ENCODE assay signal across 9 mouse cellular contexts in genomic region chr9:62541182-62541581, GRCm38 (mm10). TPM values are rescaled to one million over a fixed set of nuclear protein-coding genes. Genes with fewer than 3 reads are reported as not detected.
DNase-seq lines count a peak whose midpoint lies in the region; ATAC-seq and TF ChIP-seq lines count a peak whose summit lies in the region.
"Had no signal": no experiment of that assay in that cellular context is flagged by ENCODE, and none has a peak within 500 bp of the region (broad histone marks: within the 10 kb centered on the region; RNA-seq: fewer than 3 reads in every experiment).

No protein-coding gene starts in this region.

- H3K36me3 ChIP-seq in lung, embryonic 16.5 days (ENCODE audit: control insufficient read depth, insufficient read depth, low read length) = no peaks in the 10 kb centered on the region
- H3K36me3 ChIP-seq in hindbrain, embryonic 15.5 days = no peaks in the 10 kb centered on the region
- no peaks in the 10 kb centered on the region for H3K36me3 ChIP-seq in stomach, embryonic 16.5 days (ENCODE audit: control insufficient read depth, insufficient read depth, low read length)
- H3K36me3 ChIP-seq in kidney, adult 2 months (ENCODE audit: control insufficient read depth, insufficient read depth, low read length) = no peaks in the 10 kb centered on the region
- no peaks in the 10 kb centered on the region for H3K36me3 ChIP-seq in heart, embryonic 10.5 days
- H3K36me3 ChIP-seq: heart, embryonic 15.5 days had no signal

- no peak overlapping the region for H3K4me2 ChIP-seq in lung, embryonic 16.5 days (ENCODE audit: low read depth, low read length)
- H3K4me2 ChIP-seq in hindbrain, embryonic 15.5 days = peak overlapping the region; percentile 18; the same call in 1 of the 2 replicates
- H3K4me2 ChIP-seq in stomach, embryonic 16.5 days (ENCODE audit: low read depth, low read length) = no peak overlapping the region
- H3K4me2 ChIP-seq: heart, embryonic 15.5 days had no signal

- H3K4me3 ChIP-seq in lung, embryonic 16.5 days (ENCODE audit: low read length) = no peak overlapping the region
- no peak overlapping the region for H3K4me3 ChIP-seq in cortical plate, adult 2 months (ENCODE audit: insufficient read depth, low read length)
- H3K4me3 ChIP-seq in hindbrain, embryonic 15.5 days = no peak overlapping the region
- no peak overlapping the region for H3K4me3 ChIP-seq in stomach, embryonic 16.5 days (replicated peaks; ENCODE audit: low read length)
- H3K4me3 ChIP-seq in kidney, adult 2 months (ENCODE audit: insufficient read depth, low read depth, low read length) = no peak overlapping the region
- no peak overlapping the region for H3K4me3 ChIP-seq in heart, embryonic 10.5 days
- H3K4me3 ChIP-seq: heart, embryonic 15.5 days had no signal

- TF ChIP-seq CTCF in cortical plate, adult 2 months (IDR thresholded peaks at IDR 0.05; ENCODE audit: extremely low read depth, insufficient read depth, low read length) = no peak
- no peak for TF ChIP-seq CTCF in kidney, adult 2 months (conservative IDR thresholded peaks at IDR 0.05; ENCODE audit: insufficient read depth, insufficient read length, low read depth, low read length)

- H3K4me1 ChIP-seq in lung, embryonic 16.5 days (replicated peaks; ENCODE audit: control insufficient read depth, insufficient read depth, low read length) = peaks cover 17% of the 10 kb centered on the region
- peaks cover 12% of the 10 kb centered on the region for H3K4me1 ChIP-seq in cortical plate, adult 2 months (ENCODE audit: control insufficient read depth, insufficient read depth, low read length)
- peaks cover 59% of the 10 kb centered on the region for H3K4me1 ChIP-seq in hindbrain, embryonic 15.5 days (replicated peaks)
- H3K4me1 ChIP-seq in stomach, embryonic 16.5 days (ENCODE audit: control insufficient read depth, insufficient read depth, low read length) = peaks cover 5% of the 10 kb centered on the region; the same call in 1 of the 2 replicates
- H3K4me1 ChIP-seq in kidney, adult 2 months (ENCODE audit: control insufficient read depth, insufficient read depth, low read length) = no peaks in the 10 kb centered on the region
- H3K4me1 ChIP-seq in heart, embryonic 10.5 days = peaks cover 14% of the 10 kb centered on the region

- no peak for ATAC-seq in lung, embryonic 16.5 days (ENCODE audit: low read depth)
- 0 out of 2 replicates have a peak, but pooled peaks have one; percentile 5 for ATAC-seq in hindbrain, embryonic 15.5 days (ENCODE audit: low FRiP score, low read depth)
- ATAC-seq in stomach, embryonic 16.5 days (ENCODE audit: insufficient read depth, low FRiP score) = no peak
- no peak for ATAC-seq in monocyte, adult 5-6 weeks (replicated peaks; ENCODE audit: insufficient number of reproducible peaks, low FRiP score, low TSS enrichment, poor library complexity, severe bottlenecking)

- no peak for TF ChIP-seq POLR2A in cortical plate, adult 2 months (IDR thresholded peaks at IDR 0.05; ENCODE audit: extremely low read depth, insufficient read depth, low read length)
- TF ChIP-seq POLR2A in kidney, adult 2 months (IDR thresholded peaks at IDR 0.05; ENCODE audit: low read depth, low read length) = no peak

- H3K27ac ChIP-seq in lung, embryonic 16.5 days (ENCODE audit: low read length) = 0 out of 2 replicates have a peak overlapping the region, but pooled peaks have one; percentile 24
- H3K27ac ChIP-seq in cortical plate, adult 2 months (ENCODE audit: insufficient read depth, low read length) = peak overlapping the region; percentile 60
- H3K27ac ChIP-seq in hindbrain, embryonic 15.5 days (replicated peaks) = peak overlapping the region; percentile 86
- peak overlapping the region; percentile 57 for H3K27ac ChIP-seq in stomach, embryonic 16.5 days (ENCODE audit: low read length)
- no peak overlapping the region for H3K27ac ChIP-seq in kidney, adult 2 months (ENCODE audit: insufficient read depth, low read depth, low read length)
- no peak overlapping the region for H3K27ac ChIP-seq in heart, embryonic 10.5 days
- H3K27ac ChIP-seq: heart, embryonic 15.5 days had no signal

- H3K9me3 ChIP-seq in lung, embryonic 16.5 days (ENCODE audit: control insufficient read depth, low read length) = no peaks in the 10 kb centered on the region
- H3K9me3 ChIP-seq in hindbrain, embryonic 15.5 days = no peaks in the 10 kb centered on the region
- no peaks in the 10 kb centered on the region for H3K9me3 ChIP-seq in stomach, embryonic 16.5 days (replicated peaks; ENCODE audit: control insufficient read depth, low read length)
- H3K9me3 ChIP-seq in heart, embryonic 10.5 days = no peaks in the 10 kb centered on the region
- H3K9me3 ChIP-seq: heart, embryonic 15.5 days had no signal

- 40% methylated on average over 8 of the region's 8 CpGs for WGBS in lung, embryonic 16.5 days
- WGBS in hindbrain, embryonic 15.5 days = 31% methylated on average over 8 of the region's 8 CpGs
- WGBS in stomach, embryonic 16.5 days = 43% methylated on average over 8 of the region's 8 CpGs
- 64% methylated on average over 8 of the region's 8 CpGs for WGBS in kidney, adult 2 months
- WGBS in heart, embryonic 10.5 days = 56% methylated on average over 8 of the region's 8 CpGs

- no peaks in the 10 kb centered on the region for H3K27me3 ChIP-seq in lung, embryonic 16.5 days (ENCODE audit: control insufficient read depth, insufficient read depth, low read depth, low read length)
- H3K27me3 ChIP-seq in hindbrain, embryonic 15.5 days = no peaks in the 10 kb centered on the region
- no peaks in the 10 kb centered on the region for H3K27me3 ChIP-seq in stomach, embryonic 16.5 days (ENCODE audit: control insufficient read depth, insufficient read depth, low read length)
- H3K27me3 ChIP-seq in kidney, adult 2 months (replicated peaks; ENCODE audit: control insufficient read depth, insufficient read depth, low read length) = no peaks in the 10 kb centered on the region
- peaks cover 74% of the 10 kb centered on the region for H3K27me3 ChIP-seq in heart, embryonic 10.5 days (ENCODE audit: insufficient read depth, poor library complexity, severe bottlenecking)

- DNase-seq in lung, postnatal 14 days = no peak
- DNase-seq in kidney, adult 2 months = no peak
- no peak for DNase-seq in heart, embryonic 10.5 days (ENCODE audit: low spot score)

- no peak overlapping the region for H3K9ac ChIP-seq in lung, embryonic 16.5 days (ENCODE audit: low read length)
- H3K9ac ChIP-seq in hindbrain, embryonic 15.5 days = peak overlapping the region; percentile 26; the same call in 1 of the 2 replicates
- H3K9ac ChIP-seq in stomach, embryonic 16.5 days (ENCODE audit: low read length) = no peak overlapping the region
- H3K9ac ChIP-seq: heart, embryonic 15.5 days had no signal

RNA-seq across cellular contexts. Expression of gene Coro2b, which starts 4.3 kb away (rescaled TPM):
- polyA plus RNA-seq in lung, embryonic 16.5 days (2015; fragmentation: Nextera tagmentation; extraction: Ambion mirVana) = 21.6 and 24.6 TPM in 2 replicates
- 130 and 131 TPM in 2 replicates for polyA plus RNA-seq in cortical plate, adult 2 months (2012; rRNA removed)
- polyA plus RNA-seq in hindbrain, embryonic 15.5 days (2015; fragmentation: Nextera tagmentation; extraction: Ambion mirVana) = 39.1 and 48.3 TPM in 2 replicates
- 9.8 and 10.4 TPM in 2 replicates for polyA plus RNA-seq in stomach, embryonic 16.5 days (2015; fragmentation: Nextera tagmentation; extraction: Ambion mirVana)
- polyA plus RNA-seq in kidney, adult 2 months (2012; rRNA removed) = 9.8 and 11.0 TPM in 2 replicates
- polyA plus RNA-seq in heart, embryonic 10.5 days (2016; fragmentation: Nextera tagmentation; extraction: Ambion mirVana) = 6.0 and 6.3 TPM in 2 replicates
- 0.49 TPM in 1 of 3 replicates, not detected in the others for total RNA-seq in monocyte, adult 5-6 weeks (2017)

Comparison
In these comparisons a context has a peak if more than half of its experiments do, and no peak if none do; other contexts are left out.
1. H3K27ac ChIP-seq: peak in lung, embryonic 16.5 days (single experiment), cortical plate, adult 2 months (single experiment), hindbrain, embryonic 15.5 days (single experiment) and stomach, embryonic 16.5 days (single experiment); none in kidney, adult 2 months (single experiment) and heart, embryonic 10.5 days (single experiment).